In the genomic region with DNA sequence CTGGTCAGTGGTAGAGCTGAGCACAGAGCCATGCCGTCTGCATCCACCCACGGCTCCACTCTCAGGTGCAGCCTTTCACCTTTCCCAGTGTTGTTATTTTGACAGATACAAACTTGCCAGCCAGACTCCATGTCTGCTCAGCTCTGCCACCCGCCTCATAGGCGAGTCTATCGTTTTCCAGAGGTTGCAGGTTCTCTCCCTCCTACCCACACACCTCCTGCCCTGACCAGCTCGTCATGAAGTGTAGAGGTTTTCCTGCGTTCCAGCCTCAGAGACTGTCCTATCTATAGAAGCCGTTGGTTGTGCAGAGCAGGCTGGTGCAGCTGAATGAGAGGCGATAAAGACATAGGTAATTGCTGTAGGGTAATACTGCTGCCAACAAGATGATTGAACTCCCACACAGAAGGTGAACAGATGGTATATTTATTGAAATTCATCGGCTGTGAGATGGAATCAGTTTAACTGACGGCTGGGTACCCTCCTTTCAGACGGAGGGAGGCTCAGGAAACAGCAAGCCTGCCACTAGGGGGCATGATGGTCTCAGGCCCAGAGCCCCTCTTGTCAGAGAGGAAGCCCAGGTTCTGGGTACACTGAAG, we compare ENCODE assay signal across 9 mouse cellular contexts. TPM values are rescaled to one million over a fixed set of nuclear protein-coding genes. Genes with fewer than 3 reads are reported as not detected.
DNase-seq lines count a peak whose midpoint lies in the region; ATAC-seq and TF ChIP-seq lines count a peak whose summit lies in the region.
"Had no signal": no experiment of that assay in that cellular context is flagged by ENCODE, and none has a peak within 500 bp of the region (broad histone marks: within the 10 kb centered on the region; RNA-seq: fewer than 3 reads in every experiment).

No protein-coding gene starts in this region.

- no peak for TF ChIP-seq POLR2A in bone marrow, adult 2 months (IDR thresholded peaks at IDR 0.05; ENCODE audit: borderline replicate concordance, control insufficient read depth, low read depth, low read length)
- no peak for TF ChIP-seq POLR2A in limb, embryonic 14.5 days (IDR thresholded peaks at IDR 0.05; ENCODE audit: borderline replicate concordance, extremely low read depth, insufficient read depth, insufficient read length)

- no peaks in the 10 kb centered on the region for H3K9me3 ChIP-seq in heart, embryonic 11.5 days (replicated peaks; ENCODE audit: control insufficient read depth, low read length)
- no peaks in the 10 kb centered on the region for H3K9me3 ChIP-seq in forebrain, embryonic 11.5 days (ENCODE audit: control insufficient read depth, low read length)
- no peaks in the 10 kb centered on the region for H3K9me3 ChIP-seq in kidney, embryonic 16.5 days (ENCODE audit: low read length)
- no peaks in the 10 kb centered on the region for H3K9me3 ChIP-seq in limb, embryonic 14.5 days (ENCODE audit: control insufficient read depth, low read length)
- H3K9me3 ChIP-seq: lung, embryonic 15.5 days had no signal

- no peak for ATAC-seq in heart, embryonic 11.5 days (replicated peaks; ENCODE audit: insufficient number of reproducible peaks, low FRiP score, low TSS enrichment)
- ATAC-seq in forebrain, embryonic 11.5 days (replicated peaks; ENCODE audit: low FRiP score): peak; percentile 88
- 0 out of 2 replicates have a peak, but pooled peaks have one; percentile 57 for ATAC-seq in kidney, embryonic 16.5 days (ENCODE audit: low FRiP score, low TSS enrichment)
- ATAC-seq in limb, embryonic 14.5 days (ENCODE audit: low FRiP score, low read depth): no peak

- H3K36me3 ChIP-seq in heart, embryonic 11.5 days (ENCODE audit: control insufficient read depth, insufficient read depth, low read length): no peaks in the 10 kb centered on the region
- no peaks in the 10 kb centered on the region for H3K36me3 ChIP-seq in forebrain, embryonic 11.5 days (ENCODE audit: control insufficient read depth, insufficient read depth, low read length)
- H3K36me3 ChIP-seq in kidney, embryonic 16.5 days (ENCODE audit: insufficient read depth, low read length): no peaks in the 10 kb centered on the region
- H3K36me3 ChIP-seq in limb, embryonic 14.5 days (ENCODE audit: control insufficient read depth, insufficient read depth, low read length): no peaks in the 10 kb centered on the region
- H3K36me3 ChIP-seq: lung, embryonic 15.5 days had no signal

- no peak overlapping the region for H3K9ac ChIP-seq in heart, embryonic 11.5 days (ENCODE audit: low read depth, low read length)
- H3K9ac ChIP-seq in forebrain, embryonic 11.5 days (ENCODE audit: low read length): no peak overlapping the region
- no peak overlapping the region for H3K9ac ChIP-seq in kidney, embryonic 16.5 days (replicated peaks; ENCODE audit: low read length)
- H3K9ac ChIP-seq in limb, embryonic 14.5 days (ENCODE audit: low read depth, low read length, severe bottlenecking): no peak overlapping the region
- H3K9ac ChIP-seq: lung, embryonic 15.5 days had no signal

- H3K4me3 ChIP-seq in heart, embryonic 11.5 days (ENCODE audit: low read depth, low read length): no peak overlapping the region
- no peak overlapping the region for H3K4me3 ChIP-seq in bone marrow, adult 2 months (replicated peaks; ENCODE audit: control insufficient read depth, low read depth, low read length)
- no peak overlapping the region for H3K4me3 ChIP-seq in forebrain, embryonic 11.5 days (ENCODE audit: low read depth, low read length)
- H3K4me3 ChIP-seq in kidney, embryonic 16.5 days (ENCODE audit: low read length): no peak overlapping the region
- no peak overlapping the region for H3K4me3 ChIP-seq in limb, embryonic 14.5 days (replicated peaks; ENCODE audit: low read length)
- H3K4me3 ChIP-seq: lung, embryonic 15.5 days had no signal

- 0 out of 2 replicates have a peak, but pooled peaks have one; percentile 17 for TF ChIP-seq CTCF in bone marrow, adult 2 months (IDR thresholded peaks at IDR 0.05; ENCODE audit: control insufficient read depth, insufficient read depth, low read length)

- 52% methylated on average over 12 of the region's 12 CpGs for WGBS in heart, embryonic 11.5 days (ENCODE audit: insufficient replicate concordance)
- 55% methylated on average over 12 of the region's 12 CpGs for WGBS in bone marrow, adult 2 months
- WGBS in forebrain, embryonic 11.5 days: 61% methylated on average over 12 of the region's 12 CpGs
- WGBS in kidney, embryonic 16.5 days: 52% methylated on average over 12 of the region's 12 CpGs
- 47% methylated on average over 12 of the region's 12 CpGs for WGBS in limb, embryonic 14.5 days

- DNase-seq in heart, adult 11 months: peak; percentile 72
- DNase-seq in forebrain, embryonic 11.5 days (ENCODE audit: low spot score): peak; percentile 80
- DNase-seq in limb, embryonic 14.5 days (ENCODE audit: low spot score): peak; percentile 50
- peak; percentile 68 for DNase-seq in retina, postnatal 1 day
- no peak for DNase-seq in c-Kit-positive CD71-positive TER-119-positive erythroid progenitor cells, embryonic 14.5 days (ENCODE audit: low spot score)

- no peak overlapping the region for H3K27ac ChIP-seq in heart, embryonic 11.5 days (ENCODE audit: low read depth, low read length)
- H3K27ac ChIP-seq in bone marrow, adult 2 months (ENCODE audit: control insufficient read depth, insufficient read depth, low read depth, low read length, poor library complexity): no peak overlapping the region
- H3K27ac ChIP-seq in forebrain, embryonic 11.5 days (ENCODE audit: low read depth, low read length): no peak overlapping the region
- no peak overlapping the region for H3K27ac ChIP-seq in kidney, embryonic 16.5 days (ENCODE audit: low read length)
- H3K27ac ChIP-seq in limb, embryonic 14.5 days (replicated peaks; ENCODE audit: low read depth, low read length): no peak overlapping the region
- H3K27ac ChIP-seq: lung, embryonic 15.5 days had no signal

- H3K4me2 ChIP-seq in heart, embryonic 11.5 days: no peak overlapping the region
- no peak overlapping the region for H3K4me2 ChIP-seq in forebrain, embryonic 11.5 days (ENCODE audit: low read depth, low read length, severe bottlenecking)
- H3K4me2 ChIP-seq in kidney, embryonic 16.5 days (replicated peaks; ENCODE audit: low read depth, low read length): no peak overlapping the region
- H3K4me2 ChIP-seq in limb, embryonic 14.5 days (replicated peaks; ENCODE audit: low read depth, low read length, severe bottlenecking): no peak overlapping the region
- H3K4me2 ChIP-seq: lung, embryonic 15.5 days had no signal

- no peaks in the 10 kb centered on the region for H3K27me3 ChIP-seq in heart, embryonic 11.5 days (ENCODE audit: control insufficient read depth, insufficient read depth, low read length)
- H3K27me3 ChIP-seq in forebrain, embryonic 11.5 days (ENCODE audit: control insufficient read depth, insufficient read depth, low read length): no peaks in the 10 kb centered on the region
- H3K27me3 ChIP-seq in kidney, embryonic 16.5 days (ENCODE audit: insufficient read depth, low read length): no peaks in the 10 kb centered on the region
- H3K27me3 ChIP-seq in limb, embryonic 14.5 days (ENCODE audit: control insufficient read depth, insufficient read depth, low read length): no peaks in the 10 kb centered on the region
- H3K27me3 ChIP-seq: lung, embryonic 15.5 days had no signal

- no peaks in the 10 kb centered on the region for H3K4me1 ChIP-seq in heart, embryonic 11.5 days (ENCODE audit: control insufficient read depth, insufficient read depth, low read length)
- H3K4me1 ChIP-seq in bone marrow, adult 2 months (ENCODE audit: control insufficient read depth, insufficient read depth, low read length): no peaks in the 10 kb centered on the region
- no peaks in the 10 kb centered on the region for H3K4me1 ChIP-seq in forebrain, embryonic 11.5 days (replicated peaks; ENCODE audit: control insufficient read depth, insufficient read depth, low read length)
- H3K4me1 ChIP-seq in kidney, embryonic 16.5 days (ENCODE audit: insufficient read depth, low read length): no peaks in the 10 kb centered on the region
- no peaks in the 10 kb centered on the region for H3K4me1 ChIP-seq in limb, embryonic 14.5 days (ENCODE audit: control insufficient read depth, insufficient read depth, low read length)
- H3K4me1 ChIP-seq: lung, embryonic 15.5 days had no signal

RNA-seq across cellular contexts. Expression of a gene that starts 58.0 kb away (rescaled TPM):
- 0.49 and 0.52 TPM in 2 replicates for polyA plus RNA-seq in heart, embryonic 11.5 days (2014; fragmentation: Nextera tagmentation; extraction: Ambion mirVana)
- not detected in 2 replicates for polyA plus RNA-seq in bone marrow, adult 2 months (2011; ENCODE audit: insufficient read depth, insufficient read length, low replicate concordance, missing spikeins)
- 4.8 and 4.9 TPM in 2 replicates for polyA plus RNA-seq in forebrain, embryonic 11.5 days (2014; fragmentation: Nextera tagmentation; extraction: Ambion mirVana)
- 1.1 and 1.4 TPM in 2 replicates for polyA plus RNA-seq in kidney, embryonic 16.5 days (2015; fragmentation: Nextera tagmentation; extraction: Ambion mirVana)
- polyA plus RNA-seq in limb, embryonic 14.5 days (2012; rRNA removed): 2.4 and 2.8 TPM in 2 replicates
- 4.3 and 5.0 TPM in 2 replicates for polyA plus RNA-seq in limb, embryonic 14.5 days (2014; fragmentation: Nextera tagmentation; extraction: Ambion mirVana)

Comparison
In these comparisons a context has a peak if more than half of its experiments do, and no peak if none do; other contexts are left out.
1. ATAC-seq: peak in forebrain, embryonic 11.5 days (single experiment) and kidney, embryonic 16.5 days (single experiment); none in heart, embryonic 11.5 days (single experiment) and limb, embryonic 14.5 days (single experiment).